Mouse (Mus musculus) kidney, embryonic 14.5 days (tissue): ENCODE measurements at regions not wholly inside any gene's neighbourhood (a gene's known extent, or its start where the extent isn't known, plus 50 kb on each side); places are given as distances from the start of the nearest gene placed in this dataset.

Experiments used
- ATAC-seq: fragments of 200-750 bp; cut with Nextera tagmentation; 2 replicates; pipeline ENCODE4 v1.8.0; 2017; ENCODE audit warnings: moderate number of reproducible peaks, mild to moderate bottlenecking, moderate TSS enrichment, moderate library complexity; ENCODE audit not compliant: low FRiP score, low TSS enrichment
- H3K27ac ChIP-seq: fragments of 300-500 bp; sonication (generic); 2 replicates; pipeline ENCODE4 v1.5.1; 2014; ENCODE audit warnings: low read depth, mild to moderate bottlenecking, low read length, moderate library complexity, mixed read lengths
- H3K27me3 ChIP-seq: fragments of 300-500 bp; sonication (generic); 2 replicates; pipeline ENCODE4 v1.6.1; 2014; ENCODE audit warnings: mild to moderate bottlenecking, low read length; ENCODE audit not compliant: control insufficient read depth, insufficient read depth
- H3K36me3 ChIP-seq: fragments of 300-500 bp; sonication (generic); 2 replicates; pipeline ENCODE4 v1.6.1; 2014; ENCODE audit warnings: low read length, mixed read lengths; ENCODE audit not compliant: control insufficient read depth, insufficient read depth
- H3K4me1 ChIP-seq: fragments of 300-500 bp; sonication (generic); 2 replicates; pipeline ENCODE4 v1.6.1; 2014; ENCODE audit warnings: low read length, mixed read lengths; ENCODE audit not compliant: control insufficient read depth, insufficient read depth
- H3K4me2 ChIP-seq: fragments of 300-500 bp; sonication (generic); replicated peaks from 2 replicates; pipeline ENCODE4 v1.6.1; 2014; ENCODE audit warnings: low read depth, mild to moderate bottlenecking, low read length
- H3K4me3 ChIP-seq: fragments of 300-500 bp; sonication (generic); 2 replicates; pipeline ENCODE4 v1.5.1; 2014; ENCODE audit warnings: mild to moderate bottlenecking, low read length
- H3K9ac ChIP-seq: fragments of 300-500 bp; sonication (generic); 2 replicates; pipeline ENCODE4 v1.6.1; 2014; ENCODE audit warnings: low read depth, mild to moderate bottlenecking, low read length, moderate library complexity
- H3K9me3 ChIP-seq: fragments of 300-500 bp; sonication (generic); 2 replicates; pipeline ENCODE4 v1.6.1; 2016; ENCODE audit warnings: low read length; ENCODE audit not compliant: control insufficient read depth
- WGBS: fragments of 180-500 bp; shearing (Covaris S2); extraction: QIAGEN DNeasy Blood & Tissue Kit; methylation state at CpG from one replicate; pipeline ENCODE4 v1.1.7; 2014; 5-methylcytosine and 5-hydroxymethylcytosine counted together

- H3K4me2 ChIP-seq = no peak overlapping the region; the same call in 1 of the 2 replicates
- peak; percentile 46; the same call in 1 of the 2 replicates for ATAC-seq
- WGBS = 26% methylated on average over 10 of the region's 10 CpGs
Measured at GRCm38 (mm10) chr10:111558675-111559340, 52.7 kb downstream of the Phlda1 start.

GRCm38 (mm10) chr10:111559341-111560246 lies 53.5 kb downstream of the Phlda1 start:
- peaks cover 13% of the 10 kb centered on the region for H3K4me1 ChIP-seq
- no peaks in the 10 kb centered on the region for H3K36me3 ChIP-seq
- H3K27ac ChIP-seq = no peak overlapping the region
- no peak overlapping the region for H3K4me3 ChIP-seq
- no peaks in the 10 kb centered on the region for H3K27me3 ChIP-seq
- H3K9me3 ChIP-seq = no peaks in the 10 kb centered on the region
- 42% methylated on average over 17 of the region's 17 CpGs for WGBS
- H3K9ac ChIP-seq = no peak overlapping the region
- no peak overlapping the region for H3K4me2 ChIP-seq
- 0 out of 2 replicates have a peak, but pooled peaks have one; percentile 21 for ATAC-seq

More at GRCm38 (mm10) chr10:111558675-111559340, 52.7 kb downstream of the Phlda1 start:
- Histone ChIP-seq H3K36me3 (no peaks in the 10 kb centered on the region), H3K9me3 (no peaks in the 10 kb centered on the region), H3K27ac (no peak overlapping the region), H3K4me3 (no peak overlapping the region), H3K4me1 (peaks cover 18% of the 10 kb centered on the region), H3K9ac (no peak overlapping the region), H3K27me3 (no peaks in the 10 kb centered on the region)

GRCm38 (mm10) chr10:111562628-111563027 lies 56.5 kb downstream of the Phlda1 start:
- ATAC-seq = no peak
- H3K27me3 ChIP-seq = no peaks in the 10 kb centered on the region
- no peak overlapping the region for H3K27ac ChIP-seq
- no peaks in the 10 kb centered on the region for H3K9me3 ChIP-seq
- H3K9ac ChIP-seq = no peak overlapping the region
- peaks cover 13% of the 10 kb centered on the region for H3K4me1 ChIP-seq
- no peak overlapping the region for H3K4me3 ChIP-seq
- 71% methylated on average over 8 of the region's 8 CpGs for WGBS
- H3K36me3 ChIP-seq = no peaks in the 10 kb centered on the region
- no peak overlapping the region for H3K4me2 ChIP-seq

- no peak overlapping the region for H3K4me3 ChIP-seq
- 86% methylated on average over 12 of the region's 12 CpGs for WGBS
- H3K4me1 ChIP-seq = no peaks in the 10 kb centered on the region
- H3K9ac ChIP-seq = no peak overlapping the region
- H3K27ac ChIP-seq = no peak overlapping the region
- ATAC-seq = no peak
- no peaks in the 10 kb centered on the region for H3K9me3 ChIP-seq
- no peaks in the 10 kb centered on the region for H3K36me3 ChIP-seq
- H3K4me2 ChIP-seq = no peak overlapping the region
- no peaks in the 10 kb centered on the region for H3K27me3 ChIP-seq
Measured at GRCm38 (mm10) chr10:111566873-111567381, 60.8 kb downstream of the Phlda1 start.

- H3K4me3 ChIP-seq = no peak overlapping the region
- no peaks in the 10 kb centered on the region for H3K9me3 ChIP-seq
- no peaks in the 10 kb centered on the region for H3K36me3 ChIP-seq
- H3K4me2 ChIP-seq = no peak overlapping the region
- H3K27ac ChIP-seq = no peak overlapping the region
- no peak overlapping the region for H3K9ac ChIP-seq
- peaks cover 4% of the 10 kb centered on the region; the same call in 1 of the 2 replicates for H3K4me1 ChIP-seq
- WGBS = 40% methylated on average over 7 of the region's 7 CpGs
- ATAC-seq = no peak
- no peaks in the 10 kb centered on the region for H3K27me3 ChIP-seq
Measured at GRCm38 (mm10) chr10:111570501-111571258, 64.6 kb downstream of the Phlda1 start.

- H3K27me3 ChIP-seq = no peaks in the 10 kb centered on the region
- H3K36me3 ChIP-seq = no peaks in the 10 kb centered on the region
- H3K4me2 ChIP-seq = no peak overlapping the region
- no peak overlapping the region for H3K4me3 ChIP-seq
- WGBS = 61% methylated on average over 4 of the region's 4 CpGs
- no peak overlapping the region for H3K27ac ChIP-seq
- no peak overlapping the region for H3K9ac ChIP-seq
- H3K4me1 ChIP-seq = peaks cover 12% of the 10 kb centered on the region; the same call in 1 of the 2 replicates
- ATAC-seq = no peak
- H3K9me3 ChIP-seq = no peaks in the 10 kb centered on the region
Measured at GRCm38 (mm10) chr10:111574231-111574630, 68.1 kb downstream of the Phlda1 start.

GRCm38 (mm10) chr10:111574812-111575211 lies 68.7 kb downstream of the Phlda1 start:
- H3K4me2 ChIP-seq = no peak overlapping the region
- WGBS = 85% methylated on average over 8 of the region's 8 CpGs

GRCm38 (mm10) chr10:111575256-111575655 lies 69.2 kb downstream of the Phlda1 start:
- Histone ChIP-seq H3K27ac (no peak overlapping the region), H3K36me3 (no peaks in the 10 kb centered on the region), H3K27me3 (no peaks in the 10 kb centered on the region), H3K9ac (no peak overlapping the region), H3K4me3 (no peak overlapping the region), H3K4me1 (peaks cover 17% of the 10 kb centered on the region), H3K9me3 (no peaks in the 10 kb centered on the region), H3K4me2 (no peak overlapping the region)
- WGBS = 50% methylated on average over 5 of the region's 5 CpGs
- 0 out of 2 replicates have a peak, but pooled peaks have one; percentile 7 for ATAC-seq

More at GRCm38 (mm10) chr10:111574812-111575211, 68.7 kb downstream of the Phlda1 start:
- Histone ChIP-seq H3K36me3 (no peaks in the 10 kb centered on the region), H3K27me3 (no peaks in the 10 kb centered on the region), H3K9ac (no peak overlapping the region), H3K4me1 (peaks cover 17% of the 10 kb centered on the region), H3K27ac (no peak overlapping the region), H3K4me3 (no peak overlapping the region), H3K9me3 (no peaks in the 10 kb centered on the region)
- no peak for ATAC-seq
